Mouse (Mus musculus) neural tube, embryonic 12.5 days (tissue): ENCODE measurements around the gene Fyn. TPM values are rescaled to one million over a fixed set of nuclear protein-coding genes. Genes with fewer than 3 reads are reported as not detected.

ENCODE experiments used
- ATAC-seq: fragments of 200-750 bp; cut with Nextera tagmentation; 2 replicates; pipeline ENCODE4 v1.8.0; 2017; ENCODE audit warnings: low read depth, mild to moderate bottlenecking, moderate TSS enrichment, moderate library complexity; ENCODE audit not compliant: low FRiP score
- H3K27ac ChIP-seq: fragments of 300-500 bp; sonication (generic); 2 replicates; pipeline ENCODE4 v1.5.1; 2016
- H3K27me3 ChIP-seq: fragments of 300-500 bp; sonication (generic); replicated peaks from 2 replicates; pipeline ENCODE4 v1.6.1; 2016; ENCODE audit warnings: mild to moderate bottlenecking
- H3K36me3 ChIP-seq: fragments of 300-500 bp; sonication (generic); 2 replicates; pipeline ENCODE4 v1.6.1; 2016; ENCODE audit warnings: mild to moderate bottlenecking
- H3K4me1 ChIP-seq: fragments of 300-500 bp; sonication (generic); 2 replicates; pipeline ENCODE4 v1.6.1; 2016
- H3K4me2 ChIP-seq: fragments of 300-500 bp; sonication (generic); replicated peaks from 2 replicates; pipeline ENCODE4 v1.6.1; 2016; ENCODE audit warnings: mild to moderate bottlenecking
- H3K4me3 ChIP-seq: fragments of 300-500 bp; sonication (generic); 2 replicates; pipeline ENCODE4 v1.5.1; 2016
- H3K9ac ChIP-seq: fragments of 300-500 bp; sonication (generic); 2 replicates; pipeline ENCODE4 v1.6.1; 2016; ENCODE audit warnings: mild to moderate bottlenecking
- H3K9me3 ChIP-seq: fragments of 300-500 bp; sonication (generic); 2 replicates; pipeline ENCODE4 v1.6.1; 2016; ENCODE audit warnings: mild to moderate bottlenecking
- WGBS: fragments of 180-500 bp; shearing (Covaris S2); methylation state at CpG from one replicate; pipeline ENCODE4 v1.1.7; 2016; 5-methylcytosine and 5-hydroxymethylcytosine counted together
- polyA plus RNA-seq: library from polyadenylated mRNA; unstranded; fragments of >200 nt; fragmentation: Nextera tagmentation; extraction: Ambion mirVana; gene quantifications from 2 replicates; pipeline ENCODE4 v1.2.1, GENCODE M21; 2016

Gene Fyn
- polyA plus RNA-seq, 1 experiment from 2014 or later, result 79.8 TPM

DNA sequence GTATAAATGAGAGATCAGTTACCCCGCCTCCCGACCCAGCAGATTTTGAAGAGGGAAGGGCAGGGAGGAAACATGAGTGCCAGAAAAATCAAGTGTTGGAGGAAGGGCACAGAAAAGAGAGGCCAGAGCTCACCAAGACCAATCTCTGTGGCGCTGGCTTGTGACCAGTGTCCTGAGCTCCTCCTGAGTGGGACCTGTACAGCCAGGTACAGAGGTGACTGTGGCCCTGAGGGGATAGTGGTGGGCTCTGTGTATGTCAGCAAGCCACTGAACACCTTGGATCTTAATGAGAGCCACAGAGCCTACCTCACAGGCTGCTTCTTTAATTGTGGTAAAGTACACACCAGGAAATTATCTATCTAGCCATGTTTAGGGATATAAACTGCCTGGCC, 229.1 kb downstream of the Fyn start:
- peaks cover 10% of the 10 kb centered on the region; the same call in 1 of the 2 replicates for H3K9me3 ChIP-seq
- peak overlapping the region; percentile 21; the same call in 1 of the 2 replicates for H3K27ac ChIP-seq
- no peak overlapping the region for H3K4me2 ChIP-seq
- H3K36me3 ChIP-seq, result no peaks in the 10 kb centered on the region
- H3K9ac ChIP-seq, result no peak overlapping the region
- no peaks in the 10 kb centered on the region for H3K27me3 ChIP-seq
- WGBS, result 58% methylated on average over 3 of the region's 3 CpGs
- ATAC-seq, result no peak
- no peak overlapping the region for H3K4me3 ChIP-seq
- peaks cover 7% of the 10 kb centered on the region; the same call in 1 of the 2 replicates for H3K4me1 ChIP-seq

- WGBS, result 93% methylated on average over 4 of the region's 4 CpGs
- Histone ChIP-seq H3K9ac (no peak overlapping the region), H3K4me3 (no peak overlapping the region), H3K27me3 (no peaks in the 10 kb centered on the region), H3K36me3 (no peaks in the 10 kb centered on the region), H3K27ac (no peak overlapping the region), H3K4me1 (peaks cover 7% of the 10 kb centered on the region; the same call in 1 of the 2 replicates), H3K4me2 (no peak overlapping the region), H3K9me3 (peaks cover 3% of the 10 kb centered on the region; the same call in 1 of the 2 replicates)
- no peak for ATAC-seq
Measured at GRCm38 (mm10) chr10:39599601-39600000, 230.9 kb downstream of the Fyn start.

- Histone ChIP-seq H3K4me1 (peaks cover 7% of the 10 kb centered on the region; the same call in 1 of the 2 replicates), H3K27me3 (no peaks in the 10 kb centered on the region), H3K9ac (no peak overlapping the region), H3K4me2 (no peak overlapping the region), H3K4me3 (no peak overlapping the region), H3K9me3 (peaks cover 8% of the 10 kb centered on the region; the same call in 1 of the 2 replicates), H3K36me3 (no peaks in the 10 kb centered on the region), H3K27ac (no peak overlapping the region)
- 78% methylated on average over 1 of the region's 1 CpGs for WGBS
- no peak for ATAC-seq
Measured at GRCm38 (mm10) chr10:39600115-39600514, 231.5 kb downstream of the Fyn start.

- no peaks in the 10 kb centered on the region for H3K36me3 ChIP-seq
- WGBS, result 91% methylated on average over 5 of the region's 5 CpGs
- no peak overlapping the region for H3K4me3 ChIP-seq
- H3K4me2 ChIP-seq, result no peak overlapping the region
- no peak overlapping the region for H3K9ac ChIP-seq
- H3K9me3 ChIP-seq, result peaks cover 11% of the 10 kb centered on the region; the same call in 1 of the 2 replicates
- ATAC-seq, result no peak
- H3K27me3 ChIP-seq, result no peaks in the 10 kb centered on the region
- H3K27ac ChIP-seq, result no peak overlapping the region
- H3K4me1 ChIP-seq, result peaks cover 7% of the 10 kb centered on the region; the same call in 1 of the 2 replicates
Measured at GRCm38 (mm10) chr10:39601068-39601467, 232.4 kb downstream of the Fyn start.

GRCm38 (mm10) chr10:39606434-39606833, 237.8 kb downstream of the Fyn start:
- H3K27ac ChIP-seq, result no peak overlapping the region
- no peak overlapping the region for H3K9ac ChIP-seq
- no peaks in the 10 kb centered on the region for H3K27me3 ChIP-seq
- no peaks in the 10 kb centered on the region for H3K36me3 ChIP-seq
- ATAC-seq, result no peak
- peaks cover 11% of the 10 kb centered on the region; the same call in 1 of the 2 replicates for H3K9me3 ChIP-seq
- H3K4me2 ChIP-seq, result no peak overlapping the region
- no peaks in the 10 kb centered on the region for H3K4me1 ChIP-seq
- no peak overlapping the region for H3K4me3 ChIP-seq
- 98% methylated on average over 1 of the region's 1 CpGs for WGBS

- Histone ChIP-seq H3K4me1 (peaks cover 15% of the 10 kb centered on the region), H3K9ac (no peak overlapping the region), H3K36me3 (no peaks in the 10 kb centered on the region), H3K4me2 (no peak overlapping the region), H3K9me3 (no peaks in the 10 kb centered on the region), H3K27ac (no peak overlapping the region), H3K4me3 (no peak overlapping the region), H3K27me3 (no peaks in the 10 kb centered on the region)
- no peak for ATAC-seq
- 80% methylated on average over 3 of the region's 3 CpGs for WGBS
Measured at GRCm38 (mm10) chr10:39611234-39611633, 242.6 kb downstream of the Fyn start.

GRCm38 (mm10) chr10:39612131-39612530, 243.5 kb downstream of the Fyn start:
- WGBS, result 23% methylated on average over 2 of the region's 2 CpGs
- H3K4me2 ChIP-seq, result no peak overlapping the region
- no peaks in the 10 kb centered on the region for H3K36me3 ChIP-seq
- H3K4me3 ChIP-seq, result no peak overlapping the region
- ATAC-seq, result no peak
- no peaks in the 10 kb centered on the region for H3K9me3 ChIP-seq
- H3K27me3 ChIP-seq, result no peaks in the 10 kb centered on the region
- no peak overlapping the region for H3K9ac ChIP-seq
- H3K27ac ChIP-seq, result no peak overlapping the region
- H3K4me1 ChIP-seq, result peaks cover 15% of the 10 kb centered on the region

- ATAC-seq, result no peak
- Histone ChIP-seq H3K4me3 (0 out of 2 replicates have a peak within 1 kb of the TSS, but pooled peaks have one; percentile 11), H3K9me3 (no peaks in the 10 kb centered on the region), H3K36me3 (no peaks in the 10 kb centered on the region), H3K27me3 (no peaks in the 10 kb centered on the region), H3K27ac (no peak within 1 kb of the TSS), H3K9ac (0 out of 2 replicates have a peak within 1 kb of the TSS, but pooled peaks have one; percentile 26), H3K4me2 (peak within 1 kb of the TSS; percentile 45), H3K4me1 (peaks cover 15% of the 10 kb centered on the region)
- WGBS, result 60% methylated on average over 4 of the region's 4 CpGs
Measured at GRCm38 (mm10) chr10:39612633-39612988, 244.0 kb downstream of the Fyn start, which contains the start of gene Traf3ip2. Gene Traf3ip2 (plus strand): TSS chr10:39612934.

GRCm38 (mm10) chr10:39612989-39613831, 244.6 kb downstream of the Fyn start:
- Histone ChIP-seq H3K27me3 (no peaks in the 10 kb centered on the region), H3K4me3 (0 out of 2 replicates have a peak overlapping the region, but pooled peaks have one; percentile 11), H3K4me2 (peak overlapping the region; percentile 45), H3K4me1 (peaks cover 15% of the 10 kb centered on the region), H3K9ac (0 out of 2 replicates have a peak overlapping the region, but pooled peaks have one; percentile 26), H3K27ac (no peak overlapping the region), H3K36me3 (no peaks in the 10 kb centered on the region), H3K9me3 (no peaks in the 10 kb centered on the region)
- peak; percentile 67 for ATAC-seq
- WGBS, result 17% methylated on average over 26 of the region's 26 CpGs

DNA sequence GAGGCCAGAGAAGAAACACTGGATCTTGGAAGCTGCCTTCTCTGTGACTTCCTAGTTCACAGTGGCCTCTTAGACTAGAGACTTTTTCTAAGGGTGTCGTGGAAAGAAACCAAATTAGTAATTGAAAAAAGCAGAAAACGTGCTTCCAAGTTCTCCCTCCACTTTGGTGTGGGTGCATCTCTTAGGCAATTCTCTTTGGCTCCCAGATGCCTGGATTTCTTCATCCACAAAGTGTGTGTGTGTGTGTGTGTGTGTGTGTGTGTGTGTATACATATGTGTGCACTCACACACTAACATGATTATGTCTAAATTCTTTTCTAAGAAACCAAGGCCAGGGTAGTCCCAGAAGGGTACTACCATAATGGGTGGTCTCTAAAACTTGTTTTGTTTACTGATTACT, 245.3 kb downstream of the Fyn start:
- Histone ChIP-seq H3K4me2 (peak overlapping the region; percentile 45), H3K9me3 (no peaks in the 10 kb centered on the region), H3K4me3 (no peak overlapping the region), H3K27ac (no peak overlapping the region), H3K9ac (no peak overlapping the region), H3K27me3 (no peaks in the 10 kb centered on the region), H3K36me3 (no peaks in the 10 kb centered on the region), H3K4me1 (peaks cover 15% of the 10 kb centered on the region)
- WGBS, result 49% methylated on average over 2 of the region's 2 CpGs
- no peak for ATAC-seq

- Histone ChIP-seq H3K36me3 (no peaks in the 10 kb centered on the region), H3K4me1 (peaks cover 15% of the 10 kb centered on the region), H3K4me2 (no peak overlapping the region), H3K27ac (no peak overlapping the region), H3K27me3 (no peaks in the 10 kb centered on the region), H3K9ac (no peak overlapping the region), H3K4me3 (no peak overlapping the region), H3K9me3 (no peaks in the 10 kb centered on the region)
- ATAC-seq, result no peak
- 29% methylated on average over 6 of the region's 6 CpGs for WGBS
Measured at GRCm38 (mm10) chr10:39614676-39615075, 246.0 kb downstream of the Fyn start.
